Mouse (Mus musculus) heart, postnatal 4 days (tissue): ENCODE results near the gene Ces2f. TPM values are rescaled to one million over a fixed set of nuclear protein-coding genes. Genes with fewer than 3 reads are reported as not detected.
"Not testable (repeated sequence)": the region's sequence is repeated elsewhere in the genome, so short reads cannot be mapped to it uniquely, and the experiment has no call there.

Source experiments
- DNase-seq: peaks from one replicate; pipeline ENCODE4 v3.0.0; 2021
- total RNA-seq, 2 experiments: library from RNA; stranded (reverse); gene quantifications; 2 replicates each; pipeline ENCODE4 v1.2.3; 2021

Ces2f gene
- under 1 TPM in 1 of 2 experiments, not detected in 1; 0.10 TPM for total RNA-seq

GRCm38 (mm10) chr8:104947056-104947455 is at the start of gene Ces2f:
Gene Ces2f (plus strand): TSS chr8:104947356.
- no peak for DNase-seq

DNA sequence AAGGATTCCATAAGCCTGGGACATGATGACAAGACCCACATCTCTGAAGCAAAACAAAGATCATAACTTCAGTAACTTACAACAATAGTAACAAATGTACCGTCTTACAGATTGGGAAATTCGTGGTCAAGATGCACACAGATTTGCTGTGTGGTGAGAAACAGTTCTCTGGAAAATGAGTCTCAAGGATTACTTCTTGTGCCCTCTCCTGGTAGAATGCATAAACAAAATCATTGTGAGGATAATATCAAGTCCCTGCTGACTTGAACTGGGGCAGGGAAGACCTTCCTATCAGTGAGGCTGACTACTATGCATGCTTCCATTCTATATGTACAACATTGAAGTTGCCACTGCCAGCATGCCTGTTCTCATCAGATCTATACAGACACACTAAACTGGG is 45.4 kb upstream of the Ces2f start:
- no peak for DNase-seq

DNA sequence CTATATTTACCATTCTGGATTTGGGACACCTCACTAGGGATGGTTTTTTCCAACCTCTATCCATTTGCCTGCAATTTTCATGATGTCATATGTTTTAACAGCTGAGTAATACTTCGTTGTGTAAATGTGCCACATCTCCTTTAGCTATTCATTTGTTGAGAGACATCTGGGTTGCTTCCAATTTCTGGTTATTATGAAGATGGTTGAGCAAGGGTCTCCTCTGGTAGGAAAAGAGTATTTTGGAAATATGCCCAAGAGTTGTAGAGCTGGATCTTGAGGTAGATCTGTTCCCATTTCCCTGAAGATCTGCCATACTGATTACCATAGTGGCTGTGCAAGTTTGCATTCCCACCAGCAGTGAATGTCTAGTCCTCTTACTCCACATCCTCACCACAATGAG is 40.0 kb upstream of the Ces2f start:
- no peak for DNase-seq

- DNase-seq = peak; percentile 10
Measured at GRCm38 (mm10) chr8:104909021-104909420, 38.1 kb upstream of the Ces2f start.

GRCm38 (mm10) chr8:104909651-104910050 is 37.5 kb upstream of the Ces2f start:
- DNase-seq = not testable (repeated sequence)

GRCm38 (mm10) chr8:104925972-104926596 is 21.1 kb upstream of the Ces2f start, which contains the start of gene Ces2e:
Gene Ces2e (plus strand): TSS chr8:104926260.
- peak; percentile 7 for DNase-seq

DNA sequence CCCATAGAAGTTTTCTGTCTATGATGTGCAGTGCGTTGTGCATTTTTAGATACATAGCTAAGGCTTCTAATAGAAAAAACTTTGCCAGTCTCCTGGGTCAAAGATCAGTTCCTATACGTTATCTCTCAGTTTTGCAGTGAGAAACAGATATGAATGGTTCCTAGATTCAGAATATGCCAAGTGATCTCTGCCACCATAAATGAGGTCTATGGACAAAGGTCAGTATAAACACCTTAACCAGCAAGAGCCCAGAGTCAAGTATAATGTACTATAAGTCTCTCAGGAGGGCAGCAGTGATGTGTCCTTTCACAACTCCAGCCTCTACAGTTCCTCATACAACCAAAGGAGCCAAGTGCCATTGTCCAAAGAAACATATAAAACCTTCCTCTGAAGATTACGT is 19.9 kb upstream of the Ces2f start:
- no peak for DNase-seq

DNA sequence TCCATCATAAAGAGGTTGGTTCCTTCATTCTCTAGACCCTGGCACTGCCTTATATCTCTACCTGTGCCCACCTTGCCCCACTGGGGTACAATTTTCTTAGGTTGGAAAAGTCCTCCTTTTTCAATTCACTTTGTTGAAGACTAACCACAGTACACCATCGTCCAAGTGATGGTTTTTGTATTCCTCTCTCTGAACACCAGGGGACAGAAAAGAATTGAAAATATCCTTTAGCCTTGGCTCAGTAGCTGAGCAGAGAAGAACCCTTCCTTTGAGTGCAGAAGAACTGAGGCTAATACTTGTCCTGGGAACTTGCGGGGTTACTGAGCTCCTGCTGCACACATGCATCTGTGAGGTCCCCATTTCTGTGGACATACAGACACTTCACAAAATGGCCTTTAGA is 2.5 kb upstream of the Ces2f start:
- DNase-seq = no peak

DNA sequence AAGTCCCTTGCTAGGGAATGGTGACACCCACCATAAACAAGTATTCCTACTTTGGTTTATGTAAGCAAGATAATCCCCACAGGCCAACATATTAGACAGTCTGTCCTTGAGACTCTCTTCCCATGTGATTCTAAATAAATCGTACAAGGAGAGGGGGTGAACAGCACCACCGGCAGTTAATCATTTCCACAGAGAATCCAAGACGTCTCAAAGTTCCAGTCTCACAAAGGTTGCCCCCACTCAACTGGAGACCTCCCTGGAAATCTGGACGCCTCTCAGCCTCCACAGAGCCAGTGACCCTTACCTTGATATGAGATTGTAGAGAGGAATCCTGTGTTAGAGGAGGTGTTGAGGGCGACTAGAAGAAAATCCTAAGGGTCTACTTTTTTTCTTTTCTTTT is 1.9 kb downstream of the Ces2f start:
- no peak for DNase-seq

DNA sequence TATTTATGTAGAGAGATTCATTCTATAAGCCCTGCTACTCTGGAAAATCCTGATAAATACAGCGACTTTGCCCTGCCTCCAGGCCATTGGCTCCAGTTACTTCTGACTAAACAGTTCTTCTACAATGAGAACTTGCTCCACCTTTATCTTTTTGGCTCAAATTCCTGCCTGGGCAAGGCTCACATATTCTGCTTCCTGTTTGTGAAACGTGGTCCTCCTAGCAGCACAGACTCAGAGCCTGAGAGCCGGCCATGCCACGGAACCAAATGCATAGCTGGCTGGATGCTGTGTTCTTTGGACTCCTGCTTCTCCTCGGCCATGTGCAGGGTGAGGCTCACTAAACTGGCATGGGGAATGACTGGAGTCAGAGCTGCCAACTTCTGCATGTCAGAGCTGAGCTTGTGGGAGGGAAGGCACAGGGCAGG is 14.4 kb downstream of the Ces2f start, which contains the start of gene Ces2g:
Gene Ces2g (plus strand): TSS at position 182 of the 425 bp plus-strand sequence.
- DNase-seq = peak; percentile 58

- no peak for DNase-seq
Measured at GRCm38 (mm10) chr8:104962229-104962901, 15.2 kb downstream of the Ces2f start.

DNA sequence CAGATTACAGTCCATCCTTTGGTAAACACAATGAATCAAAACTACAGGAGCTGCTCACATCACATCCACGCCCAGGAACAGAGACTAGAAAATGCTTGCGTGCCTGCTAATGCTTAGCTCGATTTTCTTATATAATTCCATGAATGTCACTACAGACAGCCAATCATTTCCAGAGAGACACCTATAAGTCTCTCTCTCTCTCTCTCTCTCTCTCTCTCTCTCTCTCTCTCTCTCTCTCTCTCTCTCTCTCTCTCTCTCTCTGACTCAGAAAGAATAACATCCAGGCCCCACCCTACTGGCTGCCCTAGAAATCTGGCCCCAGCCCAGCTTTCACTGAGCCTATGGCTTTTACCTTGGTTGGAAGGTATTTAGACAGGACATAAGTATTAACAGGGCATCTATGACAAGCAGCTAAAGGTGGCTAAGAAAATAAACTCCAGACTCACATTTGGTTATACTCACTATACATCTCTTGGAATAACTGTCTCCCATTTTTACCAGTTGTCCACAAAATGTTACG is 16.3 kb downstream of the Ces2f start:
- no peak for DNase-seq

- DNase-seq = no peak
Measured at GRCm38 (mm10) chr8:104984126-104984525, 37.0 kb downstream of the Ces2f start.

DNA sequence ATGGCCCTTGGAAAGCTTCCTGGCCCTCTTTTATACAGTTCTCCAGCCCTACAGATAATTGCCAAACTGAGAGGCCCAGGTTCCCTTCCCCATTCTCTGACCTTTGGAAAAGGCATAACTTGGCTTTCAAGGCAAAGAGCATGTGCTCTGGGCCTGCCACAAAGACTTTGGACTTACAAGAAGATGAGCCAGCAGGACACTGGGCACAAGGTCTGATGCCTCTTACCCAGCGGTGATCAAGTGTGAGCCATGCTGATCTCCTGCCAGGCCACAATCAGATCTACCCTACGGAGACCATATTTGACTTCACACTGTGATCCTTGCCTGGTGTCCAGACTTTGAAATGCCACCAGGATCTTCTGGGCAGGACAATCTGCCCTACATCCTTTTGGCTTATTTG is 37.8 kb downstream of the Ces2f start:
- no peak for DNase-seq

DNA sequence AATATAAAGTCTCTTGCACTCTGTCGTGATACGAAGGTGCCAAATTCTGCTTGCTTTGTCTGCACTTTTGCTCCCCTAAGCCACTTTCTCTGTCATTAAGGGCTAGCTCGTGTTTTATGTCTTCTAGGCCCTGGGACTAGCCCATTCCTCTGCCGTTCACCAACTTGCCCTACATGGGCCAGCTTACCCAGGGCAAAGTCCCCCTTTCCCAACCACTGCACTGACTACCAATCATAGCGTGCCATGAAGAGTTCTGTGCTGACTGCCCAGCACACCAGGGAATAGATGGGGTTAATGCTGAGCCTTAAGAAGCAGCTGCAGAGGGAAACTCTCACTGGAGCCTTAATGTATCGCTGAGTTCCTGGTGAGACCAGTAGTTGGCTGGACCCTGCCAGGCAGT is 51.0 kb downstream of the Ces2f start:
- DNase-seq = no peak

GRCm38 (mm10) chr8:104999183-104999582 is 52.0 kb downstream of the Ces2f start:
- DNase-seq = no peak

GRCm38 (mm10) chr8:105000586-105000985 is 53.4 kb downstream of the Ces2f start, which contains the start of gene Ces2h:
Gene Ces2h (plus strand): TSS chr8:105000853.
- DNase-seq = no peak

Other genes starting within 250 kb of the Ces2f start
- not detected for gene Ces2a, start 213.4 kb upstream of the Ces2f start, total RNA-seq
- under 1 TPM; 0.14 TPM for gene Ces2b, start 115.8 kb upstream of the Ces2f start, total RNA-seq
- not detected for gene Ces2c, start 100.3 kb upstream of the Ces2f start, total RNA-seq
- under 1 TPM; 0.57 to 0.59 TPM for gene Ces2e, start 21.1 kb upstream of the Ces2f start, total RNA-seq
- 1 to 10 TPM; 3.6 to 3.9 TPM for gene Ces2g, start 14.4 kb downstream of the Ces2f start, total RNA-seq
- not detected for gene Ces2h, start 53.5 kb downstream of the Ces2f start, total RNA-seq
- not detected for gene Ces3a, start 101.2 kb downstream of the Ces2f start, total RNA-seq
- not detected for gene Ces3b, start 136.4 kb downstream of the Ces2f start, total RNA-seq
- gene Ces4a, start 184.4 kb downstream of the Ces2f start, total RNA-seq = not detected
- gene Cbfb, start 223.3 kb downstream of the Ces2f start, total RNA-seq = 10 to 100 TPM; 44.7 to 46.9 TPM